Mouse (Mus musculus) R1 (cell line): ENCODE measurements around the gene Tas1r1.
A peak's percentile ranks its signal among the peaks of the same experiment; 100 is the strongest.

Source experiments
- DNase-seq: peaks from one replicate; pipeline ENCODE4 v3.0.0-alpha.2; 2018; ENCODE audit warnings: low read depth, low spot score

The Tas1r1 gene

GRCm38 (mm10) chr4:152038225-152038984, at the start of gene Tas1r1:
TSS of gene Tas1r1 (minus strand) at chr4:152038568.
- no peak for DNase-seq

GRCm38 (mm10) chr4:152088133-152088532, 49.8 kb upstream of the Tas1r1 start:
- peak; percentile 81 for DNase-seq

- no peak for DNase-seq
Measured at GRCm38 (mm10) chr4:152087211-152088081, 49.1 kb upstream of the Tas1r1 start.

GRCm38 (mm10) chr4:152086505-152087210, 48.3 kb upstream of the Tas1r1 start:
- peak; percentile 44 for DNase-seq

GRCm38 (mm10) chr4:152084616-152085015, 46.2 kb upstream of the Tas1r1 start:
- DNase-seq: no peak

- DNase-seq: no peak
Measured at GRCm38 (mm10) chr4:152083611-152084220, 45.3 kb upstream of the Tas1r1 start.

- DNase-seq: no peak
Measured at GRCm38 (mm10) chr4:152079931-152080330, 41.6 kb upstream of the Tas1r1 start.

- peak; percentile 82 for DNase-seq
Measured at GRCm38 (mm10) chr4:152079261-152079660, 40.9 kb upstream of the Tas1r1 start.

GRCm38 (mm10) chr4:152078105-152078530, 39.8 kb upstream of the Tas1r1 start:
- DNase-seq: no peak

- no peak for DNase-seq
Measured at GRCm38 (mm10) chr4:152077191-152077590, 38.8 kb upstream of the Tas1r1 start.

- DNase-seq: peak; percentile 66
Measured at GRCm38 (mm10) chr4:152074548-152074947, 36.2 kb upstream of the Tas1r1 start.

GRCm38 (mm10) chr4:152073715-152074114, 35.3 kb upstream of the Tas1r1 start:
- no peak for DNase-seq

- no peak for DNase-seq
Measured at GRCm38 (mm10) chr4:152072655-152073054, 34.3 kb upstream of the Tas1r1 start.

GRCm38 (mm10) chr4:152072121-152072601, 33.8 kb upstream of the Tas1r1 start, which contains the start of gene Plekhg5:
TSS of gene Plekhg5 (plus strand) at chr4:152072498.
- DNase-seq: peak; percentile 69

- no peak for DNase-seq
Measured at GRCm38 (mm10) chr4:152070494-152071396, 32.4 kb upstream of the Tas1r1 start.

- no peak for DNase-seq
Measured at GRCm38 (mm10) chr4:152069245-152069644, 30.9 kb upstream of the Tas1r1 start.

- no peak for DNase-seq
Measured at GRCm38 (mm10) chr4:152068166-152068724, 29.9 kb upstream of the Tas1r1 start.

- no peak for DNase-seq
Measured at GRCm38 (mm10) chr4:152067280-152067679, 28.9 kb upstream of the Tas1r1 start.

- no peak for DNase-seq
Measured at GRCm38 (mm10) chr4:152062390-152063110, 24.2 kb upstream of the Tas1r1 start.
